Mouse (Mus musculus): ENCODE measurements at regions not wholly inside any gene's neighbourhood (a gene's known extent, or its start where the extent isn't known, plus 50 kb on each side); places are given as distances from the start of the nearest gene placed in this dataset.

- TF ChIP-seq CTCF (IDR thresholded peaks at IDR 0.05) (no peak), EP300 (IDR thresholded peaks at IDR 0.05) (no peak)
Observed at GRCm38 (mm10) chr16:74780388-74780787, 368.8 kb upstream of the Robo2 start.
